Mouse (Mus musculus): Measurements from ENCODE around the gene Gsap. TPM values are rescaled to one million over a fixed set of nuclear protein-coding genes. Genes with fewer than 3 reads are reported as not detected.
"Not testable (repeated sequence)": the region's sequence is repeated elsewhere in the genome, so short reads cannot be mapped to it uniquely, and the experiment has no call there.

Gene Gsap
- polyA plus RNA-seq, 1 experiment from 2014 or later: 3.8 TPM

- Histone ChIP-seq H3K36me3 (no peaks in the 10 kb centered on the region), H3K9me3 (no peaks in the 10 kb centered on the region), H3K27me3 (no peaks in the 10 kb centered on the region), H3K9ac (replicated peaks) (no peak overlapping the region), H3K4me2 (no peak overlapping the region), H3K4me1 (replicated peaks) (0 out of 2 replicates have a peak, but pooled peaks cover 5% of the 10 kb centered on the region), H3K27ac (no peak overlapping the region), H3K4me3 (replicated peaks) (no peak overlapping the region)
- 75% methylated on average over 1 of the region's 1 CpGs for WGBS
- ATAC-seq (ENCODE audit: insufficient number of reproducible peaks, insufficient read depth, low FRiP score, low TSS enrichment, low read depth): no peak
Measured at GRCm38 (mm10) chr5:21328560-21328959, 142.5 kb downstream of the Gsap start.

- H3K9me3 ChIP-seq: 0 out of 2 replicates have a peak, but pooled peaks cover 2% of the 10 kb centered on the region
- H3K4me2 ChIP-seq: no peak overlapping the region
- H3K27me3 ChIP-seq: no peaks in the 10 kb centered on the region
- no peaks in the 10 kb centered on the region for H3K36me3 ChIP-seq
- no peak overlapping the region for H3K27ac ChIP-seq
- 0 out of 2 replicates have a peak, but pooled peaks cover 5% of the 10 kb centered on the region for H3K4me1 ChIP-seq (replicated peaks)
- no peak overlapping the region for H3K9ac ChIP-seq (replicated peaks)
- H3K4me3 ChIP-seq (replicated peaks): no peak overlapping the region
- WGBS: 56% methylated on average over 11 of the region's 11 CpGs
- no peak for ATAC-seq (ENCODE audit: insufficient number of reproducible peaks, insufficient read depth, low FRiP score, low TSS enrichment, low read depth)
Measured at GRCm38 (mm10) chr5:21329672-21330665, 143.9 kb downstream of the Gsap start.

GRCm38 (mm10) chr5:21331656-21332055 lies 145.6 kb downstream of the Gsap start:
- H3K4me1 ChIP-seq (replicated peaks): 0 out of 2 replicates have a peak, but pooled peaks cover 5% of the 10 kb centered on the region
- ATAC-seq (ENCODE audit: insufficient number of reproducible peaks, insufficient read depth, low FRiP score, low TSS enrichment, low read depth): no peak
- 83% methylated on average over 5 of the region's 5 CpGs for WGBS

GRCm38 (mm10) chr5:21332119-21332518 lies 146.1 kb downstream of the Gsap start:
- H3K27me3 ChIP-seq: no peaks in the 10 kb centered on the region
- H3K36me3 ChIP-seq: no peaks in the 10 kb centered on the region
- 0 out of 2 replicates have a peak, but pooled peaks cover 5% of the 10 kb centered on the region for H3K4me1 ChIP-seq (replicated peaks)
- H3K4me2 ChIP-seq: no peak overlapping the region
- 0 out of 2 replicates have a peak, but pooled peaks cover 2% of the 10 kb centered on the region for H3K9me3 ChIP-seq
- H3K27ac ChIP-seq: no peak overlapping the region
- 93% methylated on average over 1 of the region's 1 CpGs for WGBS
- ATAC-seq (ENCODE audit: insufficient number of reproducible peaks, insufficient read depth, low FRiP score, low TSS enrichment, low read depth): no peak
- no peak overlapping the region for H3K4me3 ChIP-seq (replicated peaks)
- no peak overlapping the region for H3K9ac ChIP-seq (replicated peaks)

More at GRCm38 (mm10) chr5:21331656-21332055, 145.6 kb downstream of the Gsap start:
- Histone ChIP-seq H3K27me3 (no peaks in the 10 kb centered on the region), H3K4me2 (no peak overlapping the region), H3K9ac (replicated peaks) (no peak overlapping the region), H3K9me3 (0 out of 2 replicates have a peak, but pooled peaks cover 2% of the 10 kb centered on the region), H3K36me3 (no peaks in the 10 kb centered on the region), H3K27ac (no peak overlapping the region), H3K4me3 (replicated peaks) (no peak overlapping the region)

GRCm38 (mm10) chr5:21342265-21342664 lies 156.2 kb downstream of the Gsap start:
- not testable (repeated sequence) for ATAC-seq (ENCODE audit: insufficient number of reproducible peaks, insufficient read depth, low FRiP score, low TSS enrichment, low read depth); H3K27me3 ChIP-seq; H3K9ac ChIP-seq (replicated peaks); H3K4me1 ChIP-seq (replicated peaks); H3K4me3 ChIP-seq (replicated peaks); H3K4me2 ChIP-seq; H3K27ac ChIP-seq; H3K36me3 ChIP-seq; H3K9me3 ChIP-seq

- H3K27me3 ChIP-seq: no peaks in the 10 kb centered on the region
- no peak overlapping the region for H3K4me2 ChIP-seq
- no peak for ATAC-seq (ENCODE audit: insufficient number of reproducible peaks, insufficient read depth, low FRiP score, low TSS enrichment, low read depth)
- H3K36me3 ChIP-seq: no peaks in the 10 kb centered on the region
- no peak overlapping the region for H3K9ac ChIP-seq (replicated peaks)
- 0 out of 2 replicates have a peak, but pooled peaks cover under 1% of the 10 kb centered on the region for H3K4me1 ChIP-seq (replicated peaks)
- no peak overlapping the region for H3K4me3 ChIP-seq (replicated peaks)
- no peaks in the 10 kb centered on the region for H3K9me3 ChIP-seq
- WGBS: 85% methylated on average over 7 of the region's 7 CpGs
- H3K27ac ChIP-seq: no peak overlapping the region
Measured at GRCm38 (mm10) chr5:21348366-21348765, 162.3 kb downstream of the Gsap start.

GRCm38 (mm10) chr5:21351678-21352077 lies 165.6 kb downstream of the Gsap start:
- no peak overlapping the region for H3K9ac ChIP-seq (replicated peaks)
- no peak overlapping the region for H3K4me3 ChIP-seq (replicated peaks)
- H3K27me3 ChIP-seq: no peaks in the 10 kb centered on the region
- H3K4me1 ChIP-seq (replicated peaks): peaks cover 8% of the 10 kb centered on the region
- H3K27ac ChIP-seq: no peak overlapping the region
- H3K4me2 ChIP-seq: no peak overlapping the region
- no peaks in the 10 kb centered on the region for H3K36me3 ChIP-seq
- no peak for ATAC-seq (ENCODE audit: insufficient number of reproducible peaks, insufficient read depth, low FRiP score, low TSS enrichment, low read depth)
- H3K9me3 ChIP-seq: no peaks in the 10 kb centered on the region

GRCm38 (mm10) chr5:21358648-21359047 lies 172.6 kb downstream of the Gsap start:
- Histone ChIP-seq H3K4me3 (replicated peaks) (no peak overlapping the region), H3K36me3 (no peaks in the 10 kb centered on the region), H3K4me2 (no peak overlapping the region), H3K9ac (replicated peaks) (no peak overlapping the region), H3K4me1 (replicated peaks) (peaks cover 4% of the 10 kb centered on the region), H3K9me3 (no peaks in the 10 kb centered on the region), H3K27ac (no peak overlapping the region), H3K27me3 (no peaks in the 10 kb centered on the region)
- no peak for ATAC-seq (ENCODE audit: insufficient number of reproducible peaks, insufficient read depth, low FRiP score, low TSS enrichment, low read depth)
- WGBS: 83% methylated on average over 3 of the region's 3 CpGs

GRCm38 (mm10) chr5:21363343-21363742 lies 177.3 kb downstream of the Gsap start:
- H3K27me3 ChIP-seq: no peaks in the 10 kb centered on the region
- no peak overlapping the region for H3K4me2 ChIP-seq
- H3K4me3 ChIP-seq (replicated peaks): no peak overlapping the region
- H3K36me3 ChIP-seq: no peaks in the 10 kb centered on the region
- no peak overlapping the region for H3K9ac ChIP-seq (replicated peaks)
- 79% methylated on average over 3 of the region's 3 CpGs for WGBS
- ATAC-seq (ENCODE audit: insufficient number of reproducible peaks, insufficient read depth, low FRiP score, low TSS enrichment, low read depth): no peak
- H3K27ac ChIP-seq: no peak overlapping the region
- H3K4me1 ChIP-seq (replicated peaks): no peaks in the 10 kb centered on the region
- H3K9me3 ChIP-seq: no peaks in the 10 kb centered on the region
